Mouse (Mus musculus) MEL (cell line): ENCODE results near the gene Map2k5. TPM values are rescaled to one million over a fixed set of nuclear protein-coding genes. Genes with fewer than 3 reads are reported as not detected.
A peak's percentile ranks its signal among the peaks of the same experiment; 100 is the strongest.

Source experiments
- DNase-seq: peaks from one replicate; pipeline ENCODE4 v3.0.0; 2011; ENCODE audit warnings: low read depth, low spot score
- H3K27ac ChIP-seq: 2 replicates; pipeline ENCODE4 v1.5.1; 2012; ENCODE audit warnings: low read depth, mild to moderate bottlenecking, control low read depth, low read length, moderate library complexity; ENCODE audit not compliant: control insufficient read depth
- H3K27me3 ChIP-seq, 2 experiments: fragments of 150-350 bp in 1 of 2; sonication (generic) in 1 of 2; 2 replicates each; pipeline ENCODE4 v1.6.1; 2012; ENCODE audit warnings: low read length in 2 of 2, mild to moderate bottlenecking in 2 of 2, improper control_type of control experiment in 1 of 2, moderate library complexity in 1 of 2; ENCODE audit not compliant: insufficient read depth in 2 of 2, control insufficient read depth in 1 of 2
- H3K36me3 ChIP-seq, 2 experiments: 2 replicates each; pipeline ENCODE4 v1.6.1; 2012 to 2014; ENCODE audit warnings: low read length in 2 of 2, improper control_type of control experiment in 1 of 2, inconsistent platforms in 1 of 2, mild to moderate bottlenecking in 1 of 2; ENCODE audit not compliant: insufficient read depth in 2 of 2, control insufficient read depth in 1 of 2
- H3K4me1 ChIP-seq, 2 experiments: fragments of 150-350 bp in 1 of 2; sonication (generic) in 1 of 2; 2 replicates each; pipeline ENCODE4 v1.6.1; 2012; ENCODE audit warnings: low read length in 2 of 2, improper control_type of control experiment in 1 of 2, mild to moderate bottlenecking in 1 of 2; ENCODE audit not compliant: insufficient read depth in 2 of 2, control insufficient read depth in 1 of 2
- H3K4me3 ChIP-seq, 2 experiments: fragments of 150-350 bp in 1 of 2; sonication (generic) in 1 of 2; 2 replicates each; pipeline ENCODE4 v1.5.1; 2012; ENCODE audit warnings: low read depth in 2 of 2, low read length in 2 of 2, mild to moderate bottlenecking in 2 of 2, moderate library complexity in 2 of 2, control low read depth in 1 of 2, improper control_type of control experiment in 1 of 2; ENCODE audit not compliant: control insufficient read depth in 1 of 2, insufficient read depth in 1 of 2
- H3K79me2 ChIP-seq: 2 replicates; pipeline ENCODE4 v1.6.1; 2012; ENCODE audit warnings: mild to moderate bottlenecking, low read length, moderate library complexity; ENCODE audit not compliant: control insufficient read depth, poor library complexity, insufficient read depth
- H3K9ac ChIP-seq: 2 replicates; pipeline ENCODE4 v1.6.1; 2012; ENCODE audit warnings: low read depth, mild to moderate bottlenecking, control low read depth, low read length, moderate library complexity; ENCODE audit not compliant: control insufficient read depth, poor library complexity, severe bottlenecking
- H3K9me3 ChIP-seq: fragments of 150-350 bp; sonication (generic); replicated peaks from 2 replicates; pipeline ENCODE4 v1.6.1; 2012; ENCODE audit warnings: mild to moderate bottlenecking, low read length, improper control_type of control experiment, moderate library complexity; ENCODE audit not compliant: insufficient read depth
- CTCF ChIP-seq, 3 experiments: IDR thresholded peaks in 2 of 3; conservative IDR thresholded peaks in 1 of 3; 2 replicates each; pipeline ENCODE4 v1.5.1; 2011 to 2012; ENCODE audit warnings: low read length in 3 of 3, low read depth in 2 of 3, mild to moderate bottlenecking in 2 of 3, improper control_type of control experiment in 1 of 3, inconsistent platforms in 1 of 3, mixed read lengths in 1 of 3, moderate library complexity in 1 of 3; ENCODE audit not compliant: control insufficient read depth in 1 of 3, insufficient read depth in 1 of 3, poor library complexity in 1 of 3, severe bottlenecking in 1 of 3
- E2F4 ChIP-seq: IDR thresholded peaks from 2 replicates; pipeline ENCODE4 v1.6.1; 2011; ENCODE audit warnings: low read depth, low read length, improper control_type of control experiment, borderline replicate concordance
- MAZ ChIP-seq: IDR thresholded peaks from 2 replicates; pipeline ENCODE4 v1.6.1; 2012; ENCODE audit warnings: low read depth, mild to moderate bottlenecking, inconsistent platforms, low read length, improper control_type of control experiment
- polyA plus RNA-seq, 2 experiments: library from polyadenylated mRNA; stranded (reverse) in 1 of 2; unstranded in 1 of 2; fragments of >175 nt in 1 of 2; fragments of >200 nt in 1 of 2; gene quantifications; 2 replicates each; pipeline versions ENCODE4 v1.2.1 to v1.2.4; 2012; ENCODE audit warnings: low replicate concordance in 2 of 2, low read depth in 1 of 2; ENCODE audit not compliant: insufficient read length in 2 of 2, insufficient read depth in 1 of 2, missing spikeins in 1 of 2
- total RNA-seq: library from RNA; depleted of rRNA; stranded (reverse); fragments of 300-350 nt; gene quantifications from 2 replicates; pipeline ENCODE4 v1.2.3, GENCODE M21; 2012; rRNA removed

Gene Map2k5
- total and polyA plus RNA-seq, 3 experiments, result 9.6 to 29.1 TPM; not detected in 1

GRCm38 (mm10) chr9:63118385-63118784, 259.3 kb downstream of the Map2k5 start:
- Histone ChIP-seq H3K4me3 (no peak overlapping the region), H3K79me2 (no peaks in the 10 kb centered on the region), H3K9me3 (no peaks in the 10 kb centered on the region), H3K27ac (no peak overlapping the region), H3K27me3 (peaks cover 5 to 8% of the 10 kb centered on the region in 2 experiments; a peak in 3 of 4 replicates), H3K4me1 (no peaks in the 10 kb centered on the region), H3K36me3 (no peaks in the 10 kb centered on the region), H3K9ac (no peak overlapping the region)
- peak; percentile 20 for DNase-seq
- TF ChIP-seq E2F4, result no peak
- peak in 2 of 3 experiments; percentile 30 to 35; a peak in 4 of 6 replicates for TF ChIP-seq CTCF (IDR thresholded peaks at IDR 0.05 in 2 of 3, conservative IDR thresholded peaks at IDR 0.05 in 1 of 3; ENCODE audit: control insufficient read depth in 1 of 3, insufficient read depth in 1 of 3, low read depth in 2 of 3, low read length in 3 of 3, poor library complexity in 1 of 3, severe bottlenecking in 1 of 3)
- TF ChIP-seq MAZ, result no peak

Other genes with a start within 250 kb of the Map2k5 start
- gene Skor1, start 228.9 kb downstream of the Map2k5 start, total RNA-seq, result not detected in 2 replicates
- gene Skor1, start 228.9 kb downstream of the Map2k5 start, polyA plus RNA-seq, result under 1 TPM in 1 of 2 experiments, not detected in 1; 0.06 TPM
- 24.0 and 25.5 TPM in 2 replicates for gene 2300009A05Rik, start 21.3 kb upstream of the Map2k5 start, total RNA-seq
- 10 to 100 TPM in 1 of 2 experiments, not detected in 1; 30.6 TPM for gene 2300009A05Rik, start 21.3 kb upstream of the Map2k5 start, polyA plus RNA-seq
- not detected in 2 replicates for gene Iqch, start 224.6 kb upstream of the Map2k5 start, total RNA-seq
- not detected for gene Iqch, start 224.6 kb upstream of the Map2k5 start, polyA plus RNA-seq
- gene Aagab, start 224.8 kb upstream of the Map2k5 start, total RNA-seq, result 15.1 and 16.1 TPM in 2 replicates
- 10 to 100 TPM in 1 of 2 experiments, not detected in 1; 27.4 TPM for gene Aagab, start 224.8 kb upstream of the Map2k5 start, polyA plus RNA-seq